Mouse (Mus musculus) liver, adult 2 months (tissue): ENCODE measurements around the gene Col25a1. TPM values are rescaled to one million over a fixed set of nuclear protein-coding genes. Genes with fewer than 3 reads are reported as not detected.

ENCODE experiments used
- DNase-seq: peaks from one replicate; pipeline ENCODE4 v3.0.0-alpha.2; 2011; ENCODE audit warnings: low read depth, low spot score; ENCODE audit errors: extremely low read depth
- H3K27ac ChIP-seq: fragments of 200-500 bp; replicated peaks from 2 replicates; pipeline ENCODE4 v1.5.1; 2012; ENCODE audit warnings: low read depth, mild to moderate bottlenecking, control low read depth, inconsistent platforms, low read length; ENCODE audit not compliant: insufficient read depth
- H3K27me3 ChIP-seq: fragments of 200-500 bp; 2 replicates; pipeline ENCODE4 v1.6.1; 2012; ENCODE audit warnings: mild to moderate bottlenecking, moderate library complexity, low read length, inconsistent platforms; ENCODE audit not compliant: control insufficient read depth, insufficient read depth
- H3K36me3 ChIP-seq: fragments of 200-500 bp; 2 replicates; pipeline ENCODE4 v1.6.1; 2012; ENCODE audit warnings: low read length, inconsistent platforms; ENCODE audit not compliant: control insufficient read depth, insufficient read depth
- H3K4me1 ChIP-seq: fragments of 200-500 bp; 2 replicates; pipeline ENCODE4 v1.6.1; 2011; ENCODE audit warnings: low read length; ENCODE audit not compliant: control insufficient read depth, insufficient read depth
- H3K4me3 ChIP-seq: fragments of 200-500 bp; 2 replicates; pipeline ENCODE4 v1.5.1; 2011; ENCODE audit warnings: low read depth, mild to moderate bottlenecking, control low read depth, low read length, moderate library complexity; ENCODE audit not compliant: insufficient read depth
- H3K79me2 ChIP-seq: fragments of 200-500 bp; 2 replicates; pipeline ENCODE4 v1.6.1; 2012; ENCODE audit warnings: inconsistent platforms, mild to moderate bottlenecking, low read length, moderate library complexity; ENCODE audit not compliant: control insufficient read depth, insufficient read depth
- H3K9ac ChIP-seq: fragments of 200-500 bp; 2 replicates; pipeline ENCODE4 v1.6.1; 2012; ENCODE audit warnings: low read depth, mild to moderate bottlenecking, control low read depth, inconsistent platforms, low read length
- CTCF ChIP-seq: fragments of 200-500 bp; IDR thresholded peaks from 2 replicates; pipeline ENCODE4 v1.5.1; 2011; ENCODE audit warnings: low read depth, low read length, control low read depth
- POLR2A ChIP-seq: fragments of 200-500 bp; IDR thresholded peaks from 2 replicates; pipeline ENCODE4 v1.6.1; 2011; ENCODE audit warnings: low read length, control low read depth; ENCODE audit not compliant: insufficient read depth; ENCODE audit errors: extremely low read depth
- WGBS: fragments of 180-500 bp; shearing (Covaris S2); methylation state at CpG from one replicate; pipeline ENCODE4 v1.1.7; 2018; 5-methylcytosine and 5-hydroxymethylcytosine counted together
- polyA plus RNA-seq: library from polyadenylated mRNA; depleted of rRNA; stranded (reverse); fragments of >200 nt; gene quantifications from 2 replicates; pipeline ENCODE4 v1.2.3, GENCODE M21; 2012
- total RNA-seq: library from RNA; depleted of rRNA; stranded (reverse); fragments of >200 nt; gene quantifications from 2 replicates; pipeline ENCODE4 v1.2.3, GENCODE M21; 2014

Col25a1 gene
- total and polyA plus RNA-seq, 2 experiments, result 0.05 to 0.09 TPM

- Histone ChIP-seq H3K36me3 (no peaks in the 10 kb centered on the region), H3K4me3 (no peak overlapping the region), H3K4me1 (peaks cover 8% of the 10 kb centered on the region; the same call in 1 of the 2 replicates), H3K27me3 (no peaks in the 10 kb centered on the region), H3K79me2 (no peaks in the 10 kb centered on the region), H3K27ac (no peak overlapping the region), H3K9ac (no peak overlapping the region)
- DNase-seq, result no peak
- TF ChIP-seq CTCF (no peak), POLR2A (no peak)
- WGBS, result 92% methylated on average over 9 of the region's 9 CpGs
Observed at GRCm38 (mm10) chr3:130328909-130329308, 197.6 kb downstream of the Col25a1 start.

GRCm38 (mm10) chr3:130329833-130330555 is 198.7 kb downstream of the Col25a1 start:
- no peaks in the 10 kb centered on the region for H3K27me3 ChIP-seq
- H3K4me3 ChIP-seq, result no peak overlapping the region
- WGBS, result 91% methylated on average over 9 of the region's 9 CpGs
- no peaks in the 10 kb centered on the region for H3K36me3 ChIP-seq
- no peaks in the 10 kb centered on the region for H3K79me2 ChIP-seq
- H3K27ac ChIP-seq, result no peak overlapping the region
- no peak overlapping the region for H3K9ac ChIP-seq
- peaks cover 8% of the 10 kb centered on the region; the same call in 1 of the 2 replicates for H3K4me1 ChIP-seq
- DNase-seq, result no peak
- TF ChIP-seq POLR2A, result no peak
- TF ChIP-seq CTCF, result no peak

- no peak for DNase-seq
- Histone ChIP-seq H3K27ac (no peak overlapping the region), H3K79me2 (no peaks in the 10 kb centered on the region), H3K36me3 (no peaks in the 10 kb centered on the region), H3K9ac (no peak overlapping the region), H3K27me3 (no peaks in the 10 kb centered on the region), H3K4me1 (peaks cover 8% of the 10 kb centered on the region; the same call in 1 of the 2 replicates), H3K4me3 (no peak overlapping the region)
- 96% methylated on average over 3 of the region's 3 CpGs for WGBS
- TF ChIP-seq CTCF, result no peak
- no peak for TF ChIP-seq POLR2A
Observed at GRCm38 (mm10) chr3:130330556-130330950, 199.3 kb downstream of the Col25a1 start.

- H3K4me1 ChIP-seq, result peaks cover 6% of the 10 kb centered on the region; the same call in 1 of the 2 replicates
- peak; percentile 84 for DNase-seq
- no peak overlapping the region for H3K4me3 ChIP-seq
- no peaks in the 10 kb centered on the region for H3K36me3 ChIP-seq
- no peak for TF ChIP-seq CTCF
- no peak for TF ChIP-seq POLR2A
- no peak overlapping the region for H3K27ac ChIP-seq
- no peak overlapping the region for H3K9ac ChIP-seq
- 17% methylated on average over 3 of the region's 3 CpGs for WGBS
- H3K27me3 ChIP-seq, result no peaks in the 10 kb centered on the region
- H3K79me2 ChIP-seq, result no peaks in the 10 kb centered on the region
Observed at GRCm38 (mm10) chr3:130332347-130332913, 201.1 kb downstream of the Col25a1 start.

GRCm38 (mm10) chr3:130337857-130338256 is 206.6 kb downstream of the Col25a1 start:
- TF ChIP-seq CTCF (no peak), POLR2A (no peak)
- no peak overlapping the region for H3K9ac ChIP-seq
- H3K79me2 ChIP-seq, result no peaks in the 10 kb centered on the region
- H3K27me3 ChIP-seq, result no peaks in the 10 kb centered on the region
- no peak overlapping the region for H3K4me3 ChIP-seq
- H3K36me3 ChIP-seq, result no peaks in the 10 kb centered on the region
- H3K27ac ChIP-seq, result no peak overlapping the region
- peaks cover under 1% of the 10 kb centered on the region; the same call in 1 of the 2 replicates for H3K4me1 ChIP-seq
- DNase-seq, result peak; percentile 7
- 69% methylated on average over 13 of the region's 13 CpGs for WGBS

GRCm38 (mm10) chr3:130338371-130338770 is 207.1 kb downstream of the Col25a1 start:
- Histone ChIP-seq H3K27ac (no peak overlapping the region), H3K4me3 (no peak overlapping the region), H3K4me1 (no peaks in the 10 kb centered on the region), H3K27me3 (no peaks in the 10 kb centered on the region), H3K9ac (no peak overlapping the region), H3K36me3 (no peaks in the 10 kb centered on the region), H3K79me2 (no peaks in the 10 kb centered on the region)
- TF ChIP-seq POLR2A (no peak), CTCF (no peak)
- no peak for DNase-seq
- 81% methylated on average over 3 of the region's 3 CpGs for WGBS
